Mouse (Mus musculus) stomach, postnatal 0 days (tissue): ENCODE measurements around the gene Ucp2. TPM values are rescaled to one million over a fixed set of nuclear protein-coding genes. Genes with fewer than 3 reads are reported as not detected.
A peak's percentile ranks its signal among the peaks of the same experiment; 100 is the strongest.

Source experiments
- ATAC-seq: fragments of 200-750 bp; cut with Nextera tagmentation; 2 replicates; pipeline ENCODE4 v1.8.0; 2017; ENCODE audit not compliant: low FRiP score, low TSS enrichment
- DNase-seq: peaks from one replicate; pipeline ENCODE4 v3.0.0-alpha.2; 2016; ENCODE audit warnings: low spot score
- H3K27ac ChIP-seq: fragments of 300-500 bp; sonication (generic); replicated peaks from 2 replicates; pipeline ENCODE4 v1.5.1; 2014; ENCODE audit warnings: mild to moderate bottlenecking, control low read depth
- H3K27me3 ChIP-seq: fragments of 300-500 bp; sonication (generic); 2 replicates; pipeline ENCODE4 v1.6.1; 2014; ENCODE audit warnings: low read length; ENCODE audit not compliant: control insufficient read depth, insufficient read depth
- H3K36me3 ChIP-seq: fragments of 300-500 bp; sonication (generic); 2 replicates; pipeline ENCODE4 v1.6.1; 2014; ENCODE audit warnings: low read length, mixed read lengths; ENCODE audit not compliant: control insufficient read depth, insufficient read depth
- H3K4me1 ChIP-seq: fragments of 300-500 bp; sonication (generic); replicated peaks from 2 replicates; pipeline ENCODE4 v1.6.1; 2014; ENCODE audit warnings: antibody characterized with exemption; ENCODE audit not compliant: control insufficient read depth, insufficient read depth
- H3K4me2 ChIP-seq: fragments of 300-500 bp; sonication (generic); replicated peaks from 2 replicates; pipeline ENCODE4 v1.6.1; 2014; ENCODE audit warnings: low read depth, mild to moderate bottlenecking, control low read depth, moderate library complexity
- H3K4me3 ChIP-seq: fragments of 300-500 bp; sonication (generic); 2 replicates; pipeline ENCODE4 v1.5.1; 2014; ENCODE audit warnings: low read depth, low read length, control low read depth
- H3K9ac ChIP-seq: fragments of 300-500 bp; sonication (generic); 2 replicates; pipeline ENCODE4 v1.6.1; 2014; ENCODE audit warnings: mild to moderate bottlenecking, low read length, control low read depth, mixed read lengths
- H3K9me3 ChIP-seq: fragments of 300-500 bp; sonication (generic); 2 replicates; pipeline ENCODE4 v1.6.1; 2016; ENCODE audit warnings: low read length; ENCODE audit not compliant: control insufficient read depth
- CTCF ChIP-seq: IDR thresholded peaks from 2 replicates; pipeline ENCODE4 v1.5.1; 2016; ENCODE audit warnings: antibody characterized with exemption, low read depth, mild to moderate bottlenecking, moderate library complexity
- EP300 ChIP-seq: optimal IDR thresholded peaks from 2 replicates; pipeline ENCODE3; 2016; ENCODE audit warnings: antibody characterized with exemption
- WGBS: fragments of 180-500 bp; shearing (Covaris S2); extraction: QIAGEN DNeasy Blood & Tissue Kit; methylation state at CpG from one replicate; pipeline ENCODE4 v1.1.7; 2014; 5-methylcytosine and 5-hydroxymethylcytosine counted together
- polyA plus RNA-seq: library from polyadenylated mRNA; unstranded; fragments of >200 nt; fragmentation: Nextera tagmentation; extraction: Ambion mirVana; gene quantifications from 2 replicates; pipeline ENCODE4 v1.2.1, GENCODE M21; 2015

The Ucp2 gene
- polyA plus RNA-seq, 1 experiment from 2014 or later = 618 TPM

- ATAC-seq (peak; percentile 89), DNase-seq (peak; percentile 95)
- TF ChIP-seq CTCF (no peak), EP300 (no peak)
- H3K27me3 ChIP-seq = no peaks in the 10 kb centered on the region
- H3K4me1 ChIP-seq = peaks cover 11% of the 10 kb centered on the region
- H3K4me2 ChIP-seq = peak overlapping the region; percentile 42
- H3K9me3 ChIP-seq = no peaks in the 10 kb centered on the region
- H3K27ac ChIP-seq = peak overlapping the region; percentile 92
- H3K36me3 ChIP-seq = no peaks in the 10 kb centered on the region
- peak overlapping the region; percentile 47 for H3K9ac ChIP-seq
- H3K4me3 ChIP-seq = 0 out of 2 replicates have a peak overlapping the region, but pooled peaks have one; percentile 1
- WGBS = 19% methylated on average over 5 of the region's 5 CpGs
Observed at GRCm38 (mm10) chr7:100465656-100466309, 27.4 kb upstream of the Ucp2 start.

GRCm38 (mm10) chr7:100466781-100467510 lies 26.2 kb upstream of the Ucp2 start:
- DNase-seq (peak; percentile 80), ATAC-seq (peak; percentile 85)
- 70% methylated on average over 11 of the region's 11 CpGs for WGBS
- no peak overlapping the region for H3K4me3 ChIP-seq
- H3K4me2 ChIP-seq = peak overlapping the region; percentile 17; the same call in 1 of the 2 replicates
- H3K9me3 ChIP-seq = no peaks in the 10 kb centered on the region
- peak overlapping the region; percentile 92 for H3K27ac ChIP-seq
- H3K9ac ChIP-seq = no peak overlapping the region
- no peaks in the 10 kb centered on the region for H3K27me3 ChIP-seq
- H3K36me3 ChIP-seq = no peaks in the 10 kb centered on the region
- peaks cover 11% of the 10 kb centered on the region for H3K4me1 ChIP-seq
- TF ChIP-seq EP300 (no peak), CTCF (no peak)

- no peak for ATAC-seq
- no peak for TF ChIP-seq CTCF
- no peaks in the 10 kb centered on the region for H3K36me3 ChIP-seq
- H3K9me3 ChIP-seq = no peaks in the 10 kb centered on the region
- 89% methylated on average over 6 of the region's 6 CpGs for WGBS
- DNase-seq = no peak
- no peak overlapping the region for H3K27ac ChIP-seq
- no peak overlapping the region for H3K4me3 ChIP-seq
- H3K9ac ChIP-seq = no peak overlapping the region
- H3K4me2 ChIP-seq = no peak overlapping the region
- H3K27me3 ChIP-seq = no peaks in the 10 kb centered on the region
- H3K4me1 ChIP-seq = peaks cover 11% of the 10 kb centered on the region
Observed at GRCm38 (mm10) chr7:100468761-100469160, 24.4 kb upstream of the Ucp2 start.

GRCm38 (mm10) chr7:100469502-100469901 lies 23.6 kb upstream of the Ucp2 start:
- Histone ChIP-seq H3K4me1 (peaks cover 11% of the 10 kb centered on the region), H3K36me3 (no peaks in the 10 kb centered on the region), H3K9ac (no peak overlapping the region), H3K4me3 (no peak overlapping the region), H3K4me2 (no peak overlapping the region), H3K9me3 (no peaks in the 10 kb centered on the region), H3K27me3 (no peaks in the 10 kb centered on the region), H3K27ac (no peak overlapping the region)
- TF ChIP-seq CTCF (no peak), EP300 (no peak)
- ATAC-seq (no peak), DNase-seq (no peak)
- 94% methylated on average over 1 of the region's 1 CpGs for WGBS

GRCm38 (mm10) chr7:100470796-100471406 lies 22.2 kb upstream of the Ucp2 start:
- Histone ChIP-seq H3K9ac (no peak overlapping the region), H3K9me3 (no peaks in the 10 kb centered on the region), H3K27ac (no peak overlapping the region), H3K4me1 (peaks cover 7% of the 10 kb centered on the region; the same call in 1 of the 2 replicates), H3K4me3 (no peak overlapping the region), H3K27me3 (no peaks in the 10 kb centered on the region), H3K4me2 (no peak overlapping the region), H3K36me3 (no peaks in the 10 kb centered on the region)
- ATAC-seq (no peak), DNase-seq (no peak)
- TF ChIP-seq EP300 = no peak
- no peak for TF ChIP-seq CTCF
- WGBS = 91% methylated on average over 11 of the region's 11 CpGs
